Mouse (Mus musculus): ENCODE measurements around the gene Sox12. TPM values are rescaled to one million over a fixed set of nuclear protein-coding genes. Genes with fewer than 3 reads are reported as not detected.
A peak's percentile ranks its signal among the peaks of the same experiment; 100 is the strongest.
"Not testable (repeated sequence)": the region's sequence is repeated elsewhere in the genome, so short reads cannot be mapped to it uniquely, and the experiment has no call there.

The Sox12 gene
- total RNA-seq, 2 experiments from 2014 or later, result 14.0 to 15.6 TPM

DNA sequence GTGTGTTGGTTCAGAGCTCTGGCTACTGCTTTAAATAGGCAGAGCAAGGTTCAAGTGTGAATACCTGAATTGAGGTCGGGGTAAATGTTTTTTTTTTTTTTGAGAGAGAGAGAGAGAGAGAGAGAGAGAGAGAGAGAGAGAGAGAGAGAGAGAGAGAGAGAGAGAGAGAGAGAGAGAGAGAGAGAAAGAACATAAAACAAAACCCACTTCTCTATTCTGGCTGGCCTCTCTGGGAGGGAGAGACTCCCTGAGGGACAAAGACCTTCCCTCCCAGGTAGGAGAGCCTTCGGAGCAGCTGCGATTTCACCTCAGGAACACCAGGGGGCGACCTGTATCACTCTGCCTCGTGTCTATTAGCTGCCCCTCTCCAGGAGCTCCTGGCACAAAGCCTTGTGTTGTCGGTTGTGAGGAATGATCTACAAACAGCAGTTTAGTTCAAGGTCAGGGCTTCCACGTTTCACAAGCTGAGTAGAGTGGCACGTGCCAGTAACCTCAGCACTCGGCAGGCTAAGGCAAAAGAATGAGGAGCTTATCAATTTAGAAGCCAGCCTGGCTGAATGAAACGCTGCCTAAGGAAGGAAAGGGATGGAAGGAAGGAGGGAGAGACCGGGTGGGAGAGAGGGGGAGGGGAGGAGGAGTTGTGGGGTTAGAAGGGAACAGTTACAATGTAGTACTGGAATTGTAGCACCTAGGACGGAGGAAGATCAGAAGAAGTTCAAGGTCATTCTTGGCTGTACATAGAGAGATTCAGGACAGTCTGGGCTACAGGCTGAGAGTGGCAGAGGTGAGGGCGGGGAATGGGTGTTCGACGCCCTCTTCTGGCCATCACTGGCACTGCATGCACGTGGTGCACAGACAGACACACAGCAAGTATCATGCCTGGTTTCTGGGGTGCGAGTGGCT lies 34.4 kb downstream of the Sox12 start:
- intact Hi-C loops (cut with DNase I), result loop anchor here (10.0 kb wide), 1 partner anchor 339 kb away; no protein-coding TSS in a partner anchor
- DNase-seq (ENCODE audit: low spot score in 2 of 2), result peak; percentile 69 to 72

DNA sequence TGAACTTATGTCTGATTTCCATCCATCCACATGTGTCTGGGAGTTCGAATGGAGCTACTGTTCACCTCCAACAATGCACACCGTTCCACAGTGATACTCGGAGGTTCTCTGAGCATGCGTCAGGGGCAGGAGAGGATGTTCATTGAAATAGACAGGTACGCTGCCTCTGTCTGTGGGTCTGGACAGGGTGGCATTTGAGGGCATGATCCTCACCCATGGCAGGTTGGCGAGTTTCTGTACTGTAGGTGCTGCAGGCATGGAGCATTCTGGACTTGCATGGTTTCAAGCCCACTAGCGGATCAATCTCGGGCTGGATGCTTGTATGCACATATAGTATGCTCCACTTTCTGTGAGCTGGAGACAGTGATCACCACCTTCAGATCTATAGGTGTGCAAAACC lies 36.7 kb downstream of the Sox12 start:
- DNase-seq (ENCODE audit: low spot score in 2 of 2), result no peak

DNA sequence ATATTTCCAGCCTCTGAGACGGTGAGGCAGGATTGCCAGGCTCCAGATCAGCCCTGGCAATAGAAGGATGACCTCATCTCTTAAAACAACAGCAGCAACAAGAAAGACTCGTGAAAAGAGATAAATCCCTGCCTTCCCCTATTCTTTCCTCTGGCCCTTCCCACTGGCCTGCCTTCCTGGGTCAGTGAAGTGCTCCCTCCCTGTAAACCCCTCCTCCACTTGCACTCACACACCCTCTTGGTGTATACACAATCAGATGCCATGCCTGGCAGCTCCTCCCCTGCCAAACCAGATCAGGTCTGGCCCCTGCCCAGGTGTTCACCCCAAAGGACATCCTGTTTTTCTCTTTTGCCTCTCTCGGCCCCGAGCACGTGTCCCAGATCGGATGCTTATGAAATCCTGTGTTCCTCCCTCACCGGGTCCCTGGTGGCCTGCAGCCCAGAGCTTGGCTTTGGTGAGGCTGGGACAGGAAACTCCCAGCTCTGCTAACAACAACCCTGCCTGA lies 37.5 kb downstream of the Sox12 start:
- intact Hi-C loops (cut with DNase I), result loop anchor here (10.0 kb wide), 1 partner anchor 336 kb away; no protein-coding TSS in a partner anchor
- DNase-seq (ENCODE audit: low spot score in 2 of 2), result no peak

More for the DNA sequence above, 36.7 kb downstream of the Sox12 start:
- intact Hi-C loops (cut with DNase I), result loop anchor here (10.0 kb wide), 1 partner anchor 336 kb away; no protein-coding TSS in a partner anchor

DNA sequence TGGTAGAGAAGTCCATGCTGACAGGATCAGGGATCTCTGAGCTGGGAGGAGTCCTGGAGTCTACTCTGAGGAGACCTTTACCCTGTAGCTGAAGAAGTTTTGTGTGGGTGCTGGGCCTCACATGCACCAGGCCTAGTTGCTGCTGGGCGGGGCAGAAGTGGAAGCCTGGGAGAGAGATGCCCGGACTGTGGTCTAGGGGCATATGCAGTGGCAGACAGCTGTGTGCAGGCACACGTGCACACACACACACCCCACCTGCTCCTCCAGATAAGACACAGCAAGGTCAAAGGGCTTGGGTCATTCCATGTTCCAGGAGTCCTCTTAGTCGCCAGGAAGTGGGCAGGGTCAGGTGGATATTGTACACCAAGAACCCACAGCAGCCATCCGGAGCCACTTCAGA lies 38.2 kb downstream of the Sox12 start:
- no peak for DNase-seq (ENCODE audit: low spot score in 2 of 2)
- intact Hi-C loops (cut with DNase I), result loop anchor here (10.0 kb wide), 1 partner anchor 335 kb away; no protein-coding TSS in a partner anchor

DNA sequence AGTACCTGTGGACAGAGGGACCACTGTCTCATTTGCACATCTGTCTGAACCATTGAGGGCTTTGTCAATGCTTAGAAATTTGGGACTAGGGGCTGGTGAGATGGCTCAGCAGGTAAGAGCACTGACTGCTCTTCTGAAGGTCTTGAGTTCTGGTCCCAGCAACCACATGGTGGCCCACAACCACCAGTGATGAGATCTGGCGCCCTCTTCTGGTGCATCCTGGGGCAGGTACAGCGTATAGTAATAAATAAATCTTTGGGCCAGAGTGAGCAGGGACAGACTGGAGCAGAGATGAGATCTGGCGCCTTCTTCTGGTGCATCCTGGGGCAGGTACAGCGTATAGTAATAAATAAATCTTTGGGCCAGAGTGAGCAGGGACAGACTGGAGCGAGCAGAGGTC lies 38.9 kb downstream of the Sox12 start:
- intact Hi-C loops (cut with DNase I), result not testable (repeated sequence)

DNA sequence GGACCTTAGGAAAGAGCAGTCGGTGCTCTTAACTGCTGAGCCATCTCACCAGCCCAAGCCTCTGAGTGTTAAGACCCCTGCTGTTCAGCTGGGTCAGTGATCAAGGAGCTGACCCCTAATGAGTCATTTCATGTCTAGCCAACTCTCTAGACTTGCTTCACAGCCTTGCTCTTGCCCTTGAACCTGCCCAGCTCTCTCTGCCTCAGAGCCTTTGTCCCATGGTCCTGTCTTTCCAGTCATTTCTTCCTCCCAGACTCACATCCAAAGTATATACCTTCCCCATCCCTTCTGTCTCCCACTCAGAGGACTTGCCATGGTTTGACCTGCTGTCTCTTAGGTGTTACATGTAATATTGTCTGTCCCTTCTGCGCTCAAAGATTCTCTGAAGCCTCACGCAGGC lies 40.6 kb downstream of the Sox12 start:
- DNase-seq (ENCODE audit: low spot score in 2 of 2), result no peak
- intact Hi-C loops (cut with DNase I), result no loop called here

More for the DNA sequence above, 38.9 kb downstream of the Sox12 start:
- not testable (repeated sequence) for DNase-seq (ENCODE audit: low spot score in 2 of 2)

DNA sequence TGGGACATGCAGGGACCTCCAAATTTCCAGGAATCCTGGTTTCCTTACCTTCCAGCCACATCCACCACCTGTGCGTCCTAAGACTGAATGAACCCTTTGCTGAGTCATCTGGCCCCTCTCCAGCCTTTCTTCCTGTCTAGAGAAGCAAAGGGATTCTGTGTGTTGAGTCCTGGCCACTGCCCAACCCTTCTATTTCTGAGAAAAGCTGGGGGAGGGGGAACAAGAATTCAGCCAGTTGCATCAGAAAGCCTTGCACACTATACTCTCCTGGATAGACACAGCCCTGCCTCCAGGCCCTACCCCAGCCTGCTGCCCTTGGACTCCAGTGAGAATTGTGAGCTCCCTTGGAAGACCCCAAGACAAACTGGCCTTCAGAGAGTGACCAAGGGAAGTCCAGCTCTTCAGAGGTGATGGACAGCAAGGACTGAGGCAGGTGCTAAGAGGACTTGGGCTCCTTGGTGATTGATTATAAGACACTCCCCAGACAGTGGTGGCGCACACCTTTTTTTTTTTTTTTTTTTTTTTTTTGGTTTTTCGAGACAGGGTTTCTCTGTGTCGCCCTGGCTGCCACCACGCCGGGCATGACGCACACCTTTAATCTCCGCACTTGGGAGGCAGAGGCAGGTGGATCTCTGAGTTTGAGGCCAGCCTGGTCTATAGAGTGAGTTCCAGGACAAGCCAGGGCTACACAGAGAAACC lies 47.9 kb downstream of the Sox12 start:
- peak; percentile 27 to 74 for DNase-seq (ENCODE audit: low spot score in 2 of 2)
- intact Hi-C loops (cut with DNase I), result no loop called here

DNA sequence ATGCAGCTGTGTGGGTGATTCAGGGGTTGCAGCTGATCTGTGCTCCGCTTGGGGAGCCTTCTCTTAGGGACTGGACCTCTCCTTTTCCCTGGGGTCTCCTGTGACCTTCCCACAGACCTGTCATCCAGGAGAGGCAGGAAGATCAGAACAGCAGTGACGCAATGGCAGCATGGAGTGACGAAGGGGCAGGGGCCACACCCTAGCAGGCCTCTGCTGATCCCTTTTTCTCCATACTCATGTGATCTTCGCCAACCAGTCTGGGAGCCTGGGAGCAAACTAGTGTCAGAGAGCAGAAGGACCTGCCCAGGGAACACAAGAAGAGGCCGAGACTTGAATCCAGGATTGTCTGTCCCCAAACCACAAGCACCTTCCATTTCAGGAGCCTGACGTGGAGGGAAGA lies 48.7 kb downstream of the Sox12 start:
- intact Hi-C loops (cut with DNase I), result no loop called here
- no peak for DNase-seq (ENCODE audit: low spot score in 2 of 2)

DNA sequence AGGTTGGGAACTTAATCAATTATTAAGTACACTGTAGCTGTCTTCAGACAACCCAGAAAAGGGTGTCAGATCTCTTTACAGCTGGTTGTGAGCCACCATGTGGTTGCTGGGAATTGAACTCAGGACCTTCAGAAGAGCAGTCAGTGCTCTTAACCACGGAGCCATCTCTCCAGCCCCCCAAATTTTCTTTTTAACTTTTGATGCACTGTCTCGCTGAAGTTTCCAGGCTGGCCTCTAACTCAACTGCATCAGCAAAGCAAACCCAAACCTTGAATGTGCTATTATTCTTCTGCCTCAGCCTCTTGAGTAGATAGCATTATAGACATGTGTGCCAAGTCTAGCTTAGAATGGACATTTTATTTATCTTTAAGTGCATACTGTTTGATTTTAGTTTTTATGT lies 50.1 kb downstream of the Sox12 start:
- intact Hi-C loops (cut with DNase I), result no loop called here
- DNase-seq (ENCODE audit: low spot score in 2 of 2), result no peak

DNA sequence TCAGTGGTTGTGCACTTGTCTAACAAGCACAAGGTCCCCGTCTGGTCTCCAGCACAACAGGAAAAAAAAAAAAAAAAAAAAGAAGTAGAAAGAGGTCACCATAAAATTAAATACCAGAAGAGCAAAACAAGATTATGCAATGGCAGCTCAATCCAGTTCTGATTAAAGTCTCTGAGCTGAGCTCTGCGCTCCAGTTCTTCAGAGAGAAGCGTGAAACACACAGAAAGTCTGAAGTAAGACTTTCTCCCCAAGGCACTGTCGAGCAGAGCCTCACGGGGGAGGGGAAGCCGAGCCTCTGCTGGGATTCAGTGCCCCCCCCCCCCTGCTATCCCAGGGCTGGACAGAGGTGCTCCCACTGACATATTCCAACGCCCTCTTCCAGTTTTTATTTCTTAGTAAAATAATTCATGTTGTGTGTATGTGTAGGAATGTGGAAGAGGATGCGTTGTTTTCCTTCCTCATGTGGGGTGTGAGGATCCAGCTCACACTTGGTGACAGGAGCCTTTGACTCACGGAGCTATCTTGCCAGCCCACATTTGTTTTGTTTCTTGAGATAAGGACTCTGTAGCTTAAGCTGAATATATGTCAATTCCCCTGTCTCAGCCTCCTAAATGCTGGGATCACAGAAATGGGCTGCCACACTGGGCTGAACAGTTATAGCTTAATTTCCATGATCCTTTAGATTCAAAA lies 50.9 kb downstream of the Sox12 start:
- no peak for DNase-seq (ENCODE audit: low spot score in 2 of 2)
- intact Hi-C loops (cut with DNase I), result no loop called here

DNA sequence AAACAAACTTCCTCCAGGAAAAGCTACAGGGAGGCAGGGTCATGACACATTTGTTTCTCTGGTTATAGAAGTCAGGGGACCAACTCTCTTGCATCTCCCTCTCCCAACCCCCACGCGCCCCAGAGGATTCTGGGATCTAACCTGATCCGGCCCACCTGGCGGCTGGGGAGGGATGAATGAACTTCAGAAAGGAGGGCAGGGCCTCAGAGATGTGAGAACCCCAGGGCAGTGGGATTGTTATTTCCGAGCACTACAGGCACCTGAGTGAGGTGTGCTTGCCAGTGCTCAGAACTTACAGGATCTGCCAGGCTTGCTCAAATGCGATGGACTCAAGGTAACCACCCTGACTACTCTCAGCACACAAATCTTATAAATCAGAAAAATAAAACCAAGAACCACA lies 52.5 kb downstream of the Sox12 start:
- intact Hi-C loops (cut with DNase I), result no loop called here
- no peak for DNase-seq (ENCODE audit: low spot score in 2 of 2)

DNA sequence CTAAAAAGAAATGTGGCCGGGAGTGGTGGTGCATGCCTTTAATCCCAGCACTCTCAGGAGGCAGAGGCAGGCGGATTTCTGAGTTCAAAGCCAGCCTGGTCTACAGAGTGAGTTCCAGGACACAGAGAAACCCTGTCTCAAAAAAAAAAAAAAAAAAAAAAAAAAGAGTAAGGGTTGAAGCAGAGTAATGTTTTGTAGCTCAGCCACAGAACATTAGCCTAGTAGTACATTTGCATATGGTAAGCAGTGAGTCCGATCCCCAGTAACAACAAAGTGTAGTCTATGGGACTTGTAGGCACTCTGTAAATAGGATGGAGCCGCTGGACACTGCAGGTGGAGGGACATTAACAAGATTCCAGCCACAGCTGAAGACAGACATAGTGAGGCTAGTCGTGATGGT lies 53.0 kb downstream of the Sox12 start:
- intact Hi-C loops (cut with DNase I), result no loop called here
- no peak for DNase-seq (ENCODE audit: low spot score in 2 of 2)

DNA sequence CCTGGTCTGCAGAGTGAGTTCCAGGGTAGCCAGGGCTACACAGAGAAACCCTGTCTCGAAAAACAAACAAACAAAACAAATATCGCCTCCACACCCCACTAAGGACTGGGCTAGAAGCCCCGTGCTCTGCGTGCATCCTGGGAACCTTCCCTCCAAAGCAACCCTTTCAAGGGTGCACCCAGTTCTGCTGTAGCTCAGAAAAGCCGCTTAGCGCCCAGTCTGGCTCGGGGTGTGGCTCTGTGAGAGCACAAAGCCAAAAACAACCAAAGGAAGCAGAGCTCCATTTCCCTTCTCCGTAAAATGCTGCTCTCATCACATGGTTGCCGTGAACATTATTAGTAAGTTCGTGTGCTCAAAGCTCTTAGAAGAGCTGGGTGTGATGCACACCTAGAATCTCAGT lies 53.5 kb downstream of the Sox12 start:
- intact Hi-C loops (cut with DNase I), result no loop called here
- DNase-seq (ENCODE audit: low spot score in 2 of 2), result no peak

Other genes starting within 250 kb of the Sox12 start
- 100 to 1,000 TPM; 100 to 107 TPM for gene Csnk2a1, start 171.2 kb downstream of the Sox12 start, total RNA-seq (2021)
- gene Tbc1d20, start 104.2 kb downstream of the Sox12 start, total RNA-seq (2021), result 10 to 100 TPM; 56.0 to 57.0 TPM
- gene Rbck1, start 65.4 kb downstream of the Sox12 start, total RNA-seq (2021), result 100 to 1,000 TPM; 101 to 117 TPM
- under 1 TPM; 0.66 to 0.76 TPM for gene Trib3, start 54.0 kb downstream of the Sox12 start, total RNA-seq (2021)
- gene Nrsn2, start 21.4 kb downstream of the Sox12 start, total RNA-seq (2021), result 10 to 100 TPM; 73.5 to 90.0 TPM
- 1 to 10 TPM; 9.5 to 9.9 TPM for gene Zcchc3, start 17.0 kb upstream of the Sox12 start, total RNA-seq (2021)
- gene 6820408C15Rik, start 17.5 kb upstream of the Sox12 start, total RNA-seq (2021), result 1 to 10 TPM; 2.1 to 2.2 TPM
- not detected for gene Defb23, start 66.6 kb upstream of the Sox12 start, total RNA-seq (2021)
- gene Defb20, start 79.0 kb upstream of the Sox12 start, total RNA-seq (2021), result not detected
- gene Defb22, start 92.1 kb upstream of the Sox12 start, total RNA-seq (2021), result not detected
- gene Defb26, start 113.6 kb upstream of the Sox12 start, total RNA-seq (2021), result not detected
- not detected for gene Defb28, start 120.2 kb upstream of the Sox12 start, total RNA-seq (2021)
- not detected for gene Defb29, start 142.0 kb upstream of the Sox12 start, total RNA-seq (2021)
- not detected for gene Gm17416, start 171.3 kb upstream of the Sox12 start, total RNA-seq (2021)
- not detected for gene Defb21, start 174.7 kb upstream of the Sox12 start, total RNA-seq (2021)
- not detected for gene Defb19, start 182.2 kb upstream of the Sox12 start, total RNA-seq (2021)
- gene Defb45, start 201.3 kb upstream of the Sox12 start, total RNA-seq (2021), result not detected
- not detected for gene Defb36, start 206.3 kb upstream of the Sox12 start, total RNA-seq (2021)
- gene Defb25, start 225.0 kb upstream of the Sox12 start, total RNA-seq (2021), result not detected
- 1 to 10 TPM; 1.1 TPM for gene Rem1, start 228.9 kb upstream of the Sox12 start, total RNA-seq (2021)

Measured in left cerebral cortex, postnatal 25 days (tissue).